Mouse (Mus musculus): ENCODE results near the gene Evi2a. TPM values are rescaled to one million over a fixed set of nuclear protein-coding genes. Genes with fewer than 3 reads are reported as not detected.

The Evi2a gene
- polyA plus RNA-seq, 1 experiment from 2014 or later: 3.1 TPM

- H3K36me3 ChIP-seq: peaks cover 63% of the 10 kb centered on the region
- no peak overlapping the region for H3K27ac ChIP-seq
- H3K9me3 ChIP-seq: no peaks in the 10 kb centered on the region
- H3K4me3 ChIP-seq: no peak overlapping the region
- no peaks in the 10 kb centered on the region for H3K4me1 ChIP-seq (replicated peaks)
- no peaks in the 10 kb centered on the region for H3K27me3 ChIP-seq (ENCODE audit: insufficient read depth, poor library complexity, severe bottlenecking)
- no peak for DNase-seq (ENCODE audit: low spot score)
- 91% methylated on average over 8 of the region's 8 CpGs for WGBS
Measured at GRCm38 (mm10) chr11:79533950-79534690, 3.7 kb upstream of the Evi2a start.

- 92% methylated on average over 6 of the region's 6 CpGs for WGBS
- no peak for DNase-seq (ENCODE audit: low spot score)
- Histone ChIP-seq H3K4me3 (no peak overlapping the region), H3K36me3 (peaks cover 62% of the 10 kb centered on the region), H3K9me3 (no peaks in the 10 kb centered on the region), H3K27me3 (ENCODE audit: insufficient read depth, poor library complexity, severe bottlenecking) (no peaks in the 10 kb centered on the region), H3K27ac (no peak overlapping the region), H3K4me1 (replicated peaks) (no peaks in the 10 kb centered on the region)
Measured at GRCm38 (mm10) chr11:79533311-79533710, 2.9 kb upstream of the Evi2a start.

GRCm38 (mm10) chr11:79531485-79531884, 1.1 kb upstream of the Evi2a start:
- WGBS: 90% methylated on average over 4 of the region's 4 CpGs
- Histone ChIP-seq H3K4me3 (no peak overlapping the region), H3K9me3 (no peaks in the 10 kb centered on the region), H3K4me1 (replicated peaks) (no peaks in the 10 kb centered on the region), H3K27ac (no peak overlapping the region), H3K27me3 (ENCODE audit: insufficient read depth, poor library complexity, severe bottlenecking) (no peaks in the 10 kb centered on the region), H3K36me3 (peaks cover 59% of the 10 kb centered on the region)
- no peak for DNase-seq (ENCODE audit: low spot score)

GRCm38 (mm10) chr11:79530774-79531173, 365 bp upstream of the Evi2a start:
- H3K9me3 ChIP-seq: no peaks in the 10 kb centered on the region
- H3K4me3 ChIP-seq: no peak overlapping the region
- H3K27me3 ChIP-seq (ENCODE audit: insufficient read depth, poor library complexity, severe bottlenecking): no peaks in the 10 kb centered on the region
- peaks cover 53% of the 10 kb centered on the region for H3K36me3 ChIP-seq
- no peaks in the 10 kb centered on the region for H3K4me1 ChIP-seq (replicated peaks)
- DNase-seq (ENCODE audit: low spot score): no peak
- 94% methylated on average over 11 of the region's 11 CpGs for WGBS
- H3K27ac ChIP-seq: no peak overlapping the region

- no peak overlapping the region for H3K4me3 ChIP-seq
- WGBS: 89% methylated on average over 2 of the region's 2 CpGs
- no peaks in the 10 kb centered on the region for H3K9me3 ChIP-seq
- DNase-seq (ENCODE audit: low spot score): no peak
- H3K4me1 ChIP-seq (replicated peaks): no peaks in the 10 kb centered on the region
- no peaks in the 10 kb centered on the region for H3K27me3 ChIP-seq (ENCODE audit: insufficient read depth, poor library complexity, severe bottlenecking)
- H3K36me3 ChIP-seq: peaks cover 56% of the 10 kb centered on the region
- H3K27ac ChIP-seq: no peak overlapping the region
Measured at GRCm38 (mm10) chr11:79529736-79530135, 673 bp downstream of the Evi2a start.

GRCm38 (mm10) chr11:79529226-79529625, 1.2 kb downstream of the Evi2a start:
- Histone ChIP-seq H3K27me3 (ENCODE audit: insufficient read depth, poor library complexity, severe bottlenecking) (no peaks in the 10 kb centered on the region), H3K36me3 (peaks cover 58% of the 10 kb centered on the region), H3K27ac (no peak overlapping the region), H3K9me3 (no peaks in the 10 kb centered on the region), H3K4me3 (no peak overlapping the region), H3K4me1 (replicated peaks) (no peaks in the 10 kb centered on the region)
- no peak for DNase-seq (ENCODE audit: low spot score)
- WGBS: 97% methylated on average over 6 of the region's 6 CpGs

- Histone ChIP-seq H3K27ac (no peak overlapping the region), H3K27me3 (ENCODE audit: insufficient read depth, poor library complexity, severe bottlenecking) (no peaks in the 10 kb centered on the region), H3K36me3 (peaks cover 59% of the 10 kb centered on the region), H3K9me3 (no peaks in the 10 kb centered on the region), H3K4me3 (no peak overlapping the region), H3K4me1 (replicated peaks) (no peaks in the 10 kb centered on the region)
- no peak for DNase-seq (ENCODE audit: low spot score)
- 94% methylated on average over 3 of the region's 3 CpGs for WGBS
Measured at GRCm38 (mm10) chr11:79528601-79529000, 1.8 kb downstream of the Evi2a start.

GRCm38 (mm10) chr11:79527739-79528384, 2.5 kb downstream of the Evi2a start:
- no peaks in the 10 kb centered on the region for H3K4me1 ChIP-seq (replicated peaks)
- no peaks in the 10 kb centered on the region for H3K27me3 ChIP-seq (ENCODE audit: insufficient read depth, poor library complexity, severe bottlenecking)
- no peak overlapping the region for H3K27ac ChIP-seq
- H3K9me3 ChIP-seq: no peaks in the 10 kb centered on the region
- peaks cover 55% of the 10 kb centered on the region for H3K36me3 ChIP-seq
- WGBS: 92% methylated on average over 5 of the region's 5 CpGs
- no peak for DNase-seq (ENCODE audit: low spot score)
- no peak overlapping the region for H3K4me3 ChIP-seq

GRCm38 (mm10) chr11:79527015-79527738, 3.2 kb downstream of the Evi2a start:
- Histone ChIP-seq H3K27ac (no peak overlapping the region), H3K27me3 (ENCODE audit: insufficient read depth, poor library complexity, severe bottlenecking) (no peaks in the 10 kb centered on the region), H3K4me1 (replicated peaks) (no peaks in the 10 kb centered on the region), H3K9me3 (no peaks in the 10 kb centered on the region), H3K36me3 (peaks cover 52% of the 10 kb centered on the region), H3K4me3 (no peak overlapping the region)
- 85% methylated on average over 15 of the region's 15 CpGs for WGBS
- no peak for DNase-seq (ENCODE audit: low spot score)

- Histone ChIP-seq H3K4me3 (no peak overlapping the region), H3K27ac (no peak overlapping the region), H3K36me3 (peaks cover 48% of the 10 kb centered on the region), H3K9me3 (no peaks in the 10 kb centered on the region), H3K4me1 (replicated peaks) (no peaks in the 10 kb centered on the region), H3K27me3 (ENCODE audit: insufficient read depth, poor library complexity, severe bottlenecking) (no peaks in the 10 kb centered on the region)
- 92% methylated on average over 3 of the region's 3 CpGs for WGBS
- DNase-seq (ENCODE audit: low spot score): no peak
Measured at GRCm38 (mm10) chr11:79526549-79526948, 3.9 kb downstream of the Evi2a start.

GRCm38 (mm10) chr11:79524310-79524575, 6.2 kb downstream of the Evi2a start:
- no peak for DNase-seq (ENCODE audit: low spot score)
- Histone ChIP-seq H3K4me3 (no peak overlapping the region), H3K4me1 (replicated peaks) (no peaks in the 10 kb centered on the region), H3K27ac (no peak overlapping the region), H3K36me3 (peaks cover 38% of the 10 kb centered on the region), H3K27me3 (ENCODE audit: insufficient read depth, poor library complexity, severe bottlenecking) (no peaks in the 10 kb centered on the region), H3K9me3 (no peaks in the 10 kb centered on the region)
- WGBS: 80% methylated on average over 1 of the region's 1 CpGs

GRCm38 (mm10) chr11:79523560-79524309, 6.7 kb downstream of the Evi2a start, which contains the start of gene Evi2b:
Gene Evi2b, minus strand, starts transcription at chr11:79523762.
- WGBS: 88% methylated on average over 10 of the region's 10 CpGs
- Histone ChIP-seq H3K27me3 (ENCODE audit: insufficient read depth, poor library complexity, severe bottlenecking) (no peaks in the 10 kb centered on the region), H3K4me1 (replicated peaks) (no peaks in the 10 kb centered on the region), H3K9me3 (no peaks in the 10 kb centered on the region), H3K4me3 (no peak within 1 kb of the TSS), H3K36me3 (peaks cover 36% of the 10 kb centered on the region), H3K27ac (no peak within 1 kb of the TSS)
- no peak for DNase-seq (ENCODE audit: low spot score)
